Mouse (Mus musculus): ENCODE results near the gene Arf6.
A peak's percentile ranks its signal among the peaks of the same experiment; 100 is the strongest.

The Arf6 gene

DNA sequence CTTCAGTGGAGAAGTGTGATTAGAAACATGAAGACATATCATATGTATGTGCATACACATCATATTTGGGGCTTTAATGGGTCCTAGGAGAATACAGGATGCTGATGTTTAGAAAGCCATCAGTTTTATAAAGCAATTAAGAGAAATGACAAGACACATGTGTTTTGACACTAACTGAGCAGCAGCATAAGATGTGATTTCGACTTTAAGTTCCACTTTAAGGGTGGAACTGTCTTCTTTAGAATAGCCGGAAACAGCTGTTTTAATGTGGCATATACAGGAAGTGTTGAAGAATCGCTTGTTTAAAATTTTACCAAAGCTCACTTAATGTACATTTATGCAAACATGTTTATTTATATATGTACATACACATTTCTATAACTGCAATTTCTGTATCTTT is 41.4 kb downstream of the Arf6 start:
- no peak for DNase-seq (ENCODE audit: low read depth in 1 of 2, low spot score in 2 of 2)

DNA sequence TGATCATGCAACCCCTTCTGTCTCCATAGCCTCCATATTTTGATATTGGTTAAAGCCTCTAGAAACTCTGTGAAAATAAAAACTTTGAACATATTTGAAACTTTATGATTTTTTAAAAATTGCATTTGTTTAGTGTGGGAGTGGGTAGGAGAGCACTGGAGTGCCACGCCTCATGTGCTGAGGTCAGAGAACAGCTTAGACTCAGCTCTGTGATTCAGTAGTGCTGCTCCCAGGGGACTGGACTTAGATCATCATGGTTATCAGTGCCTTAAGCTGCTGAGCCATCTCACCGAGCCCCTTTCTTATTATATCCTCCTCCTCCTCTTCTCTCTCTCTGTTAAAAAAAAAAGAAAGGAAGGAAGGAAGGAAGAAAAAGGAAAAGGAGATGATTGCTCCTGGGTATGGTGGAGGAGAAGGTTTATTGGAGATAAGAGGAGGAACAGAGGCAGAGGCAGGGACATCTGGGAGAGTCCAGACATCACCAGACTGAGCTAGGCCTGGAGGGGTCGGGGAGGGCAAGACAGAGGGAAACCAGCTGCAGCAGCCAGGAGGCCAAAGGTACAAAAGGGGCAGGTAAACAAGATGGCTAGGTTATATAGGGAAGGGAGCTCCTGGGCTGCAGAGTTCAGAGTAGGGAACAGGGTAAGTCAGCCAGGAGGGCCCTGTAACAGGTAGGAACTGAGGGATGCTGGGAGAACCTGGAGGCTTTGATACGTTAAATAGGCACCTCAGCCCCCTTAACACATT is 43.0 kb downstream of the Arf6 start:
- DNase-seq (ENCODE audit: low read depth in 1 of 2, low spot score in 2 of 2) = no peak

DNA sequence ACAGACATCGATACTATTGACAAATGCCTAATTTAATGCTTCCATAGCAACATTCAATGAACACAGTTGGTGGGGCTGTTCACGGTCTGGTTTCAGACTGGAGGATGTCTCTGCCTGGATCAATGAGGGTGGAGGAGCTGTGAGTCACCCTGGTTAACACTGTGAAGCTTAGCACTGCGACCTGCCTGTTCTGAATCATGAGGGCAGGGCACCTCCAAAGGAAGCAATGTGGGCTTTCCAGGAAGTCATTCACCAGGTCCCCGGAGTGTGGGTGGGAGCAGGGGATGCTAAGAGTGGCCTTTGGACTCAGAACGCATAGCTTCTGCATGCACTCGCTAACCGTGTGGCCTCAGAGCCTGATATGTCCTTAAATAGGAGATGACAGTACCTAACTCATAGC is 44.8 kb downstream of the Arf6 start:
- no peak for DNase-seq (ENCODE audit: low read depth in 1 of 2, low spot score in 2 of 2)

DNA sequence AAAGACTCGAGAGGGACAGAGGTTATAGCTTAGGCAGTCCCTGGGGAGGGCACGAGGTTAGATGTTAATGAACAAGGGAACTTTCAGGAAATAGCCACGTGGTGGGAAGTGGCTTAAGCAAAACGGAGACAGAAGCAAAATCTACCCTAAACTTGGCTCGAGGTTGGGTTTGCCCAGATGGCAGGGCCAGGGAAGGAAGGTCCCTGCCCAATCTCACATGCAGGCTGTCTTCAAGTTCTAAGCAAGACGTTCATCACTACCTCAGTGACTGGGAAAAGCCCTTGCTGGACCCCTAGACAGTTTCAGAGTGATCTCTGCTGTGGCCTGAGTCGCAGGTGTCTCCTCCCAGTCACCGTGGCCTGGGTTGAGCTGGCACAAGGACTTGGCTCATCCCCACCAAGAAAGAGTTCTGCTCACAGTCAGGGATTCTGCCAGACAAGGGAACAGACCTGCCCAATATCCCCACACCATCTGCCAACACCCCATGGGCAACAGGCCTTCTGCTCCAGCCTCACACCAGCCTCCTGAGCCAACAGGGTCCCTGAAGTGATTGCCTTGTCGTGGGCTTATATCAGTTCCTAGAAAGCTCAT is 45.8 kb downstream of the Arf6 start:
- no peak for DNase-seq (ENCODE audit: low read depth in 1 of 2, low spot score in 2 of 2)

DNA sequence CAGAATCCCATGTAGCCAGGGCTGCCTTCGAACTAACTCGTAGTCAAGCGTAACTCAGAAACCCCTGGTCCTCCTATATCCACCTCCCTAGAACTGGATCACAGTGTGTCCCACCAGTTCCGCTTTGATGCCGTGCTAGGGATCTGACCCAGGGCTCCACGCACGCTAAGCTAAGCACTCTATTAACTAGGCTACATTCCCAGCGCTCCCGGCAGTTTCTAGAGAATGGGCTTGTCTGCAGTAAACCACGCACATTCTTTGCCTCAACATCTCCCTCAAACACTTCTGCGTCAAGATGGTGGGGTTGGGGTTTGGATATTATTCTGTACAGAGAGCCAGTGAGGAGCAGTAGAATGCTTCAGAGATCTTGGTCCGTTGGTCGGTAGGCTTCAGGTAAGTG is 46.7 kb downstream of the Arf6 start:
- no peak for DNase-seq (ENCODE audit: low read depth in 1 of 2, low spot score in 2 of 2)

DNA sequence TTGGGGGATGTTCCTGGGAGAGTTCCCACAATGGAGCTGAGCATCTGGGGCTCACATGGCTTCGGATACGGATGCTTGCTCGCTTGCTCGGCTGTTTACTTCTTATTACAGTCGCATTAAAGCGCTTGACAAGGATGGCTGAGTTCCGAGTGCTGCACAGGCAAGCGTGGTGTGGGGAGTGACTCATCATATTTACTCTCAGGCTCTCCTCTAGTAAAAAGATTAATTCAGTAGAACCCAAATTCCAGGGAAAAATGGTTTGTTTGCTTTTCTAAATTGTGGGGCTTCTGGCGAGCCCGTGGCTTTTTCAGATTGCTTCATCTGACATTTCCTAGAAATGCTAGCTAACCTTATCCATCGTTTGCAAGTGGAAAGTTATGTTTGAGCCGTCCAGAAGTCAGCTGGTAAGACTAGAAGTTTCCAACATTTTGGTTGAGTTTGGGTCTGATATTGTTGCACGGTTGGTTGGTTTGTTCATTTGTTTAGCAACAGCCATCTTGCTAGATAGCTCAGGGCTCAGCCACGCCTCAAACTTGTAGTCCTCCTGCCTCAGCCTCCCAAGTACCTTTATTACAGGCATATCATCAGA is 47.2 kb downstream of the Arf6 start:
- no peak for DNase-seq (ENCODE audit: low read depth in 1 of 2, low spot score in 2 of 2)

DNA sequence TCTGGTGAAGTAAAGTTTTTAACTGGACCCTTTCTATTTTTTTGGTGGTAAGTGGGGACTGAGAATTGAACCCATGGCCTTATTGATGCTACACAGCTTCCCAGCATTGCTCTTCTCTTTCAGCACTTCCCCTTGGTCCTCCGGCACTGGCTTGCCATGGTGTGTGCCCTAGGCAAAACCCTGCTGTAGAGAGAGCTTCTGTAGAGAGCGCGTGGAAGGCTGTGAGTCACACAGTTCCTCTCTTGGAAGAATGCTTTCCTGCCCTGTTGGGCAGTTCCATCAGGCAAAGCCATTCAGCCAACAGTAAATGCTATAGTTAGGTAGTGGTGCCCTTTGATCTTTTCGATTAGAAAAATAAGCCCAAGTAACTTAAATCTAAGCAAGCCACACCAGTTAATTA is 47.7 kb downstream of the Arf6 start:
- DNase-seq (ENCODE audit: low read depth in 1 of 2, low spot score in 2 of 2) = peak in 1 of 2 experiments; percentile 15

DNA sequence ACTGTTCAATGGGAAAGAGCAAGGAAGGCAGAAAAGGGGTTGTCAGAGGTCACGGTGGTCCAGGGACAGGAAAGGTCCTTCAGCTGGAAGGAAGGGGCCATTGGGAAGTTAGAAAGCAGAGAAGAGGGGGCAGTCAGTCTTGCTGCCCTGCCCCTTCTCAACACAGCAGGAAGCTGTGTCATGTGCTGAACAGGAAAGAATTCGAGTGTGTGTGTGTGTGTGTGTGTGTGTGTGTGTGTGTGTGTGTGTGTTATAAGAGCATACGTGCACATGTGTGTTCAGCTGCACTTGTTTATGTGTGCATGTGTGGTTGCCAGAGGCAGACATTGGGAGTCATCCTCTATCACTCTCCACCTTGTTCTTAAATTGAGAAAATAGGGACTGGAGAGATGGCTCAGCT is 48.8 kb downstream of the Arf6 start:
- no peak for DNase-seq (ENCODE audit: low read depth in 1 of 2, low spot score in 2 of 2)

DNA sequence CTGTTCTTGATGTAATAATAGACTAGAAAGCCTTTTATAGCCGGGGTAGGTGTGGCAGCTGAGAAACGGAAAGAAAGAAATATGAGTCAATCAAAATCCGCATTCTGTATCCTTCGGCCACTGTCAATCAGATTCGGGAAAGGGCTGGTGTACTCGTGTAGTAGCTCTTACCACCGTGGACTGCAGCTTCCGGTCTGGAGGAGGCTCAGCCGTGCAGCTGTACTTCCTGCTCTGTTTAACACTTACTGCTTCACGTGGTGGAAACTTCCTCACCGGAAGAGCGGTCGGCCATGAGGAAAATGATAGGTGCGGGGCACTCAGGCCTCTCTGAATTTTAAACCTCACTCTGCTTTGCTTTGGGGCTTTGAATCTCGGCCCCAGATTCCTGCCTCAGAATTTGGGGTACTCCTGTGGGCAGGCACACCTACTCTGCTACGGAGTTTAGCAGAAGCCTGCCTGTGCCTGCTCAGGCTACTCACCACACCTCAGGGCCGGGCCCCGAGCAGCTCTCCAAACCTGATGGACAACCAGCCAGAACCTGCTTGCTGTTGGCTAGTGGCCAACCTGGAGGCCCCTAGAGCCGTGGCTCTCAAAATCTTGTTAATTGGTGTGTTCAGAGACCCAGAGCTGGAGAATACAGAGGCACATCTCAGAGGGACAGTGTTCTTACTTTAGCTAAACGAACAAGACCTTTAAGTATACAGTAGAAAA is 51.0 kb downstream of the Arf6 start:
- peak in 1 of 2 experiments; percentile 23 for DNase-seq (ENCODE audit: low read depth in 1 of 2, low spot score in 2 of 2)
